Mouse (Mus musculus) kidney, embryonic 16.5 days (tissue): Measurements from ENCODE around the gene Klf1. TPM values are rescaled to one million over a fixed set of nuclear protein-coding genes. Genes with fewer than 3 reads are reported as not detected.
A peak's percentile ranks its signal among the peaks of the same experiment; 100 is the strongest.

Experiments
- microRNA-seq: library from miRNA; unstranded; fragments of <30 nt; microRNA quantifications from one replicate; pipeline ENCODE4, GENCODE M21; 2016
- polyA plus RNA-seq: library from polyadenylated mRNA; unstranded; fragments of >200 nt; fragmentation: Nextera tagmentation; extraction: Ambion mirVana; gene quantifications from 2 replicates; pipeline ENCODE4 v1.2.1, GENCODE M21; 2015

Klf1 gene
- polyA plus RNA-seq, 1 experiment from 2014 or later, result 2.4 TPM

Small RNA genes within 50 kb of the gene (microRNA-seq; reads per million reads assigned to microRNA genes)
- gene Gm24197 (not detected), gene Mir7069 (2.7 reads per million, percentile 12 among the genes with 10 or more reads in this experiment)

Other genes starting within 250 kb of the Klf1 start
- 73.5 and 78.0 TPM in 2 replicates for gene Ier2, start 239.1 kb upstream of the Klf1 start, polyA plus RNA-seq
- 81.5 and 82.9 TPM in 2 replicates for gene Trmt1, start 215.6 kb upstream of the Klf1 start, polyA plus RNA-seq
- 22.5 and 26.7 TPM in 2 replicates for gene Nacc1, start 214.1 kb upstream of the Klf1 start, polyA plus RNA-seq
- 7.9 and 8.1 TPM in 2 replicates for gene Lyl1, start 200.5 kb upstream of the Klf1 start, polyA plus RNA-seq
- gene G430095P16Rik, start 178.9 kb upstream of the Klf1 start, polyA plus RNA-seq, result 2.3 and 2.8 TPM in 2 replicates
- gene Nfix, start 101.6 kb upstream of the Klf1 start, polyA plus RNA-seq, result 14.8 and 15.9 TPM in 2 replicates
- 6.6 and 9.0 TPM in 2 replicates for gene Dand5, start 79.1 kb upstream of the Klf1 start, polyA plus RNA-seq
- 49.7 and 51.6 TPM in 2 replicates for gene Gadd45gip1, start 70.4 kb upstream of the Klf1 start, polyA plus RNA-seq
- 109 and 114 TPM in 2 replicates for gene Rad23a, start 61.3 kb upstream of the Klf1 start, polyA plus RNA-seq
- 1,143 and 1,180 TPM in 2 replicates for gene Calr, start 55.0 kb upstream of the Klf1 start, polyA plus RNA-seq
- 110 and 120 TPM in 2 replicates for gene Farsa, start 44.9 kb upstream of the Klf1 start, polyA plus RNA-seq
- 60.7 and 61.3 TPM in 2 replicates for gene Syce2, start 29.8 kb upstream of the Klf1 start, polyA plus RNA-seq
- gene Gcdh, start 8.0 kb upstream of the Klf1 start, polyA plus RNA-seq, result 61.2 and 70.4 TPM in 2 replicates
- gene Dnase2a, start 6.6 kb downstream of the Klf1 start, polyA plus RNA-seq, result 10.2 and 10.6 TPM in 2 replicates
- gene Mast1, start 35.4 kb downstream of the Klf1 start, polyA plus RNA-seq, result 0.34 and 0.54 TPM in 2 replicates
- 0.19 and 0.30 TPM in 2 replicates for gene Rtbdn, start 45.1 kb downstream of the Klf1 start, polyA plus RNA-seq
- gene Gm49661, start 67.5 kb downstream of the Klf1 start, polyA plus RNA-seq, result not detected in 2 replicates
- gene Prdx2, start 67.7 kb downstream of the Klf1 start, polyA plus RNA-seq, result 810 and 819 TPM in 2 replicates
- gene Rnaseh2a, start 67.8 kb downstream of the Klf1 start, polyA plus RNA-seq, result 137 and 138 TPM in 2 replicates
- 8.3 and 11.7 TPM in 2 replicates for gene Junb, start 76.8 kb downstream of the Klf1 start, polyA plus RNA-seq
- gene Hook2, start 88.7 kb downstream of the Klf1 start, polyA plus RNA-seq, result 34.8 and 35.2 TPM in 2 replicates
- gene Best2, start 112.6 kb downstream of the Klf1 start, polyA plus RNA-seq, result not detected in 2 replicates
- gene Asna1, start 123.4 kb downstream of the Klf1 start, polyA plus RNA-seq, result 150 and 154 TPM in 2 replicates
- gene Trir, start 124.9 kb downstream of the Klf1 start, polyA plus RNA-seq, result 93.3 and 104 TPM in 2 replicates
- gene Tnpo2, start 135.0 kb downstream of the Klf1 start, polyA plus RNA-seq, result 27.5 and 28.4 TPM in 2 replicates
- gene Fbxw9, start 158.1 kb downstream of the Klf1 start, polyA plus RNA-seq, result 34.6 and 37.3 TPM in 2 replicates
- 0.62 and 0.92 TPM in 2 replicates for gene Gm5741, start 166.1 kb downstream of the Klf1 start, polyA plus RNA-seq
- 60.6 and 70.5 TPM in 2 replicates for gene Dhps, start 169.8 kb downstream of the Klf1 start, polyA plus RNA-seq
- 141 TPM in 2 replicates for gene Wdr83os, start 178.8 kb downstream of the Klf1 start, polyA plus RNA-seq
- gene Wdr83, start 179.4 kb downstream of the Klf1 start, polyA plus RNA-seq, result 53.0 and 54.8 TPM in 2 replicates
- 46.9 and 53.6 TPM in 2 replicates for gene Man2b1, start 181.3 kb downstream of the Klf1 start, polyA plus RNA-seq
- 2.7 and 3.8 TPM in 2 replicates for gene Zfp791, start 221.2 kb downstream of the Klf1 start, polyA plus RNA-seq
- not detected in 2 replicates for gene Cks1brt, start 250.0 kb downstream of the Klf1 start, polyA plus RNA-seq